Mouse (Mus musculus) forebrain, postnatal 0 days (tissue): ENCODE results near the gene Mrs2. TPM values are rescaled to one million over a fixed set of nuclear protein-coding genes. Genes with fewer than 3 reads are reported as not detected.

Experiments used
- ATAC-seq: fragments of 200-750 bp; cut with Nextera tagmentation; 2 replicates; pipeline ENCODE4 v1.8.0; 2017; ENCODE audit warnings: mild to moderate bottlenecking, moderate library complexity
- DNase-seq: peaks from one replicate; pipeline ENCODE4 v3.0.0-alpha.2; 2015
- H3K27ac ChIP-seq: fragments of 300-500 bp; sonication (generic); 2 replicates; pipeline ENCODE4 v1.5.1; 2014; ENCODE audit warnings: low read depth, mild to moderate bottlenecking, antibody characterized with exemption, low read length, moderate library complexity, mixed read lengths
- H3K27me3 ChIP-seq: fragments of 300-500 bp; sonication (generic); 2 replicates; pipeline ENCODE4 v1.6.1; 2014; ENCODE audit warnings: mild to moderate bottlenecking, low read length, mixed read lengths; ENCODE audit not compliant: insufficient read depth
- H3K36me3 ChIP-seq: fragments of 300-500 bp; sonication (generic); 2 replicates; pipeline ENCODE4 v1.6.1; 2014; ENCODE audit warnings: mild to moderate bottlenecking, moderate library complexity; ENCODE audit not compliant: insufficient read depth
- H3K4me1 ChIP-seq: fragments of 300-500 bp; sonication (generic); 2 replicates; pipeline ENCODE4 v1.6.1; 2014; ENCODE audit warnings: antibody characterized with exemption; ENCODE audit not compliant: insufficient read depth
- H3K4me2 ChIP-seq: fragments of 300-500 bp; sonication (generic); 2 replicates; pipeline ENCODE4 v1.6.1; 2014; ENCODE audit warnings: low read depth, mild to moderate bottlenecking, moderate library complexity
- H3K4me3 ChIP-seq: fragments of 300-500 bp; sonication (generic); 2 replicates; pipeline ENCODE4 v1.5.1; 2014; ENCODE audit warnings: low read depth, low read length, mixed read lengths
- H3K9ac ChIP-seq: fragments of 300-500 bp; sonication (generic); 2 replicates; pipeline ENCODE4 v1.6.1; 2014; ENCODE audit warnings: mild to moderate bottlenecking
- H3K9me3 ChIP-seq: fragments of 300-500 bp; sonication (generic); 2 replicates; pipeline ENCODE4 v1.6.1; 2016; ENCODE audit warnings: low read length
- CTCF ChIP-seq: sonication (generic); IDR thresholded peaks from 2 replicates; pipeline ENCODE4 v1.5.1; 2016; ENCODE audit warnings: antibody characterized with exemption, control low read depth, low read depth
- WGBS: fragments of 180-500 bp; shearing (Covaris S2); extraction: QIAGEN DNeasy Blood & Tissue Kit; methylation state at CpG from one replicate; pipeline ENCODE4 v1.1.7; 2014; 5-methylcytosine and 5-hydroxymethylcytosine counted together
- polyA plus RNA-seq: library from polyadenylated mRNA; unstranded; fragments of >200 nt; fragmentation: Nextera tagmentation; extraction: Ambion mirVana; gene quantifications from 2 replicates; pipeline ENCODE4 v1.2.1, GENCODE M21; 2015
- total RNA-seq: library from RNA; depleted of rRNA; stranded (reverse); fragments of >200 nt; gene quantifications from 2 replicates; pipeline ENCODE4 v1.2.3, GENCODE M21; 2014; rRNA removed

Gene Mrs2
- total RNA-seq (31.9 and 37.0 TPM in 2 replicates), polyA plus RNA-seq (6.9 and 11.6 TPM in 2 replicates)

DNA sequence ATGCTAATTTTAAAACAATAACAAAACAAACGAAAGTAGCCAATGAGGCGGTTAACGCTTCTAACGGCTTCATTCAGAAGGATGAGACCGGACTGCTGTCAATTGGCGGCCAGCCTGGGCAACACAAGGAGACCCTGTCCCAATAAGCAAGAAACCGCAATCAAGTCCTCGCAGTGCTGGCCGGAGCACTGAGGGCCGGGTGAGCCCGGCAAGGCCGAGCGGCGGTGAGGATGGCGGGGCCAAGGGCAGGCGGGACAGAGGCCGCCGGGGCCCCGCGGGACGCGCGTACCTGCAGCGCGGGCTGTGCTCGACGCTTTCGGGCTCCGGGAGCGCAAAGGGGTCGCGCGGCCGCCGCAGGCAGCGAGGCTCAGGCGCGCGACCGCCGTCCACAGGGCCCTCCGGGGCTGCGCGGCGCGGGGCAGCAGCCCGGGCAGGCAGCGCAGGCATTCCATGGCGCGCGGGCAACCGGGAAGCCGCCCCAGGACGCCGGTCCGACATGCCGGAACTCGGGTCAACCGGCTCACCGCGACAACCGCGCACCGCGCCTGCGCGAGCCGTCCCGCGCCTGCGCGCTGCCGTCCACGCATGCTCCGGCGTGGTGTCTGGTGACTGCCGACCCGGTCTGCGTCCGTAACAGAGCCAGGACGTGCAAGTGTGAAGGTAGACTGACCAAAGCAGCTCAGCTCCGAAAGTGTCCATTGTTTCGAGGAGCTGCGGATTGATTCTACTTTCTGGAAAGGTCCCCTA is at the start of gene Mrs2:
Gene Mrs2, minus strand, starts transcription at position 587 of the 747 bp plus-strand sequence.
- Histone ChIP-seq H3K36me3 (0 out of 2 replicates have a peak, but pooled peaks cover 4% of the 10 kb centered on the region), H3K4me3 (peak within 1 kb of the TSS; percentile 90), H3K4me2 (peak within 1 kb of the TSS; percentile 87), H3K9ac (peak within 1 kb of the TSS; percentile 79), H3K4me1 (peaks cover 15% of the 10 kb centered on the region), H3K9me3 (no peaks in the 10 kb centered on the region), H3K27me3 (no peaks in the 10 kb centered on the region), H3K27ac (peak within 1 kb of the TSS; percentile 71)
- WGBS: 3% methylated on average over 81 of the region's 84 CpGs
- ATAC-seq: peak; percentile 95
- peak; percentile 92 for DNase-seq
- no peak for TF ChIP-seq CTCF

DNA sequence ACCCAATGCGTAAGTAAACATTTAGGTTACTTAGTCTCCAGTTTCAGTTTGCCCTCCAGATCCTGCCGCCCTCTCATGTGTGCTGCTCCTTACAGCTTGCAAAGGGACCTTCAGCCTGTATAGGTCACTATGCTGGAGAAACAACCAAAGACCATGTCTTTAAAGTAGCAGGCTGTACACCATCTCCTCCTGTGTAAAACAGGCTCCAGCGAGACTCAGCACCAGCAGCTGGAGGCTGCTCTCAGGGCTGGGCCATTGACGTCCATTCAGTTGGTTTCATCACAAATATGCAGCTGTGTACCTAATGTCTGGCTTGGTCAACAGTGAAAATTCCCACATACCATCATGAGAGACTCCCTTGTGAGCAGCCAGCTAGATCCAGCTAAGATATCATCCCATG is 49.6 kb upstream of the Mrs2 start:
- no peak for TF ChIP-seq CTCF
- Histone ChIP-seq H3K9ac (no peak overlapping the region), H3K4me1 (no peaks in the 10 kb centered on the region), H3K27ac (no peak overlapping the region), H3K36me3 (no peaks in the 10 kb centered on the region), H3K27me3 (no peaks in the 10 kb centered on the region), H3K4me3 (no peak overlapping the region), H3K9me3 (no peaks in the 10 kb centered on the region), H3K4me2 (no peak overlapping the region)
- DNase-seq: no peak
- ATAC-seq: no peak
- WGBS: 88% methylated on average over 4 of the region's 4 CpGs

DNA sequence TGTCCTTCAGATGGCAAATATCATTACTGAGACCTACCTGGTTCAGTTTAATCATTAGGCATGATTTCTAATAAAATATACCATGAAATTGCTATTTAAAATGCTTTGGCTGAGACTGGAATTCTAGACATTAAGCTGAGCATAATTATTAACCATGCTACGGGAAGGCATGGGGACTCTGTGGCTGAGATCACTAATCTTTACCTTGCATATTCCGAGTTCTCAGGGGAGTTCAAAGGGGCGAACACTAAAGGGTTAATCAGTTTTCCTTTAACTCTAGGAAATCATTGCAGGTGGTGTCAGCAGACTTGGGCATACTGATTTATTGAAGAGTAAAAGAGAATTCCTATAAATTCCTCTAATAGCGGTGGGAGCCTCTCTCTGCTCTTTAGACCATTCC is 47.0 kb upstream of the Mrs2 start:
- H3K9ac ChIP-seq: no peak overlapping the region
- ATAC-seq (no peak), DNase-seq (no peak)
- no peak overlapping the region for H3K4me3 ChIP-seq
- H3K27ac ChIP-seq: no peak overlapping the region
- no peaks in the 10 kb centered on the region for H3K27me3 ChIP-seq
- H3K4me2 ChIP-seq: no peak overlapping the region
- no peaks in the 10 kb centered on the region for H3K36me3 ChIP-seq
- no peak for TF ChIP-seq CTCF
- WGBS: 91% methylated on average over 4 of the region's 4 CpGs
- no peaks in the 10 kb centered on the region for H3K9me3 ChIP-seq
- no peaks in the 10 kb centered on the region for H3K4me1 ChIP-seq

- no peaks in the 10 kb centered on the region for H3K27me3 ChIP-seq
- no peaks in the 10 kb centered on the region for H3K36me3 ChIP-seq
- no peak for TF ChIP-seq CTCF
- no peaks in the 10 kb centered on the region for H3K9me3 ChIP-seq
- H3K27ac ChIP-seq: no peak overlapping the region
- H3K4me2 ChIP-seq: no peak overlapping the region
- 100% methylated on average over 2 of the region's 2 CpGs for WGBS
- ATAC-seq (no peak), DNase-seq (no peak)
- H3K4me3 ChIP-seq: no peak overlapping the region
- H3K4me1 ChIP-seq: no peaks in the 10 kb centered on the region
- no peak overlapping the region for H3K9ac ChIP-seq
These were observed 46.5 kb upstream of the Mrs2 start for GRCm38 (mm10) chr13:25066659-25067058.

DNA sequence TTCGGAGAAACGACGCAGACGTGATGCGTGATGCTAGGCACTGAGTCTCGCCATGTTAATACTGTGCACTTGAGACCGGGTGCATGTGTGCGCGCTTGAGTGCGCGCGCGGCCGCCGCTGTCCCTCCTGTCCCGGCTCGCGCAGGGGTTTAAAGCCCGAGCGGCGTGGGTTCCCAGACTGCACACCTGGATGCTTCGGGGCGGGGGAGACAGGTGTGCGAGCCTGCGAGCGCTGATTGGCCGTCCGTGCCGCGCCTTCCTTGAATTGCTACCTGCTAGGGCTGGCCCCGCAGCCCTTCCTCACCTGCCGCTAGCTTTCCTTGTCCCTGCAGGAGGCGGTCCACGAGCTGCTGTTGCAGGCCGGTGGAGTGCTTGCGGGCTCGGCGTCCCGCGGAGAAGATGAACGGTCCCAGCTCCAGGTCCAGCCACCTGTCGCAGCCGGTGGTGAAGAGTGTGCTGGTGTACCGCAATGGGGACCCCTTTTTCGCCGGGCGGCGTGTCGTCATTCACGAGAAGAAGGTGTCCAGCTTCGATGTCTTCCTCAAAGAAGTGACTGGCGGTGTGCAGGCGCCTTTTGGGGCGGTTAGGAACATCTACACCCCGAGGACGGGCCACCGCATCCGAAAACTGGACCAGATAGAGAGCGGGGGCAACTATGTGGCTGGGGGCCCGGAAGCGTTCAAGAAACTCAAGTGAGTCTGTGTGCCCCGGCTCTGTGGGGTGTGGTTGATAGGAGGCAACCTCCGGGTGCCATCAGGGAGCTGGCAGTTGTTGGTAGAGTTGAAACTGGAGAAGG is 35.9 kb upstream of the Mrs2 start, which contains the start of gene Dcdc2a:
Gene Dcdc2a, plus strand, starts transcription at position 132 of the 795 bp plus-strand sequence.
- peaks cover 4% of the 10 kb centered on the region; the same call in 1 of the 2 replicates for H3K27me3 ChIP-seq
- H3K36me3 ChIP-seq: no peaks in the 10 kb centered on the region
- peak within 1 kb of the TSS; percentile 44 for H3K9ac ChIP-seq
- H3K4me3 ChIP-seq: peak within 1 kb of the TSS; percentile 56
- 4% methylated on average over 63 of the region's 63 CpGs for WGBS
- H3K27ac ChIP-seq: no peak within 1 kb of the TSS
- no peak for TF ChIP-seq CTCF
- DNase-seq (peak; percentile 4), ATAC-seq (peak; percentile 71)
- H3K4me1 ChIP-seq: no peaks in the 10 kb centered on the region
- H3K4me2 ChIP-seq: peak within 1 kb of the TSS; percentile 98
- no peaks in the 10 kb centered on the region for H3K9me3 ChIP-seq

GRCm38 (mm10) chr13:25055111-25055554 is 35.0 kb upstream of the Mrs2 start:
- no peaks in the 10 kb centered on the region for H3K36me3 ChIP-seq
- peak overlapping the region; percentile 56 for H3K4me3 ChIP-seq
- H3K9ac ChIP-seq: peak overlapping the region; percentile 44
- DNase-seq (peak; percentile 84), ATAC-seq (peak; percentile 94)
- no peak overlapping the region for H3K27ac ChIP-seq
- H3K4me2 ChIP-seq: peak overlapping the region; percentile 98
- H3K27me3 ChIP-seq: peaks cover 4% of the 10 kb centered on the region; the same call in 1 of the 2 replicates
- peak; percentile 46; the same call in 1 of the 2 replicates for TF ChIP-seq CTCF
- 1% methylated on average over 35 of the region's 35 CpGs for WGBS
- no peaks in the 10 kb centered on the region for H3K4me1 ChIP-seq
- H3K9me3 ChIP-seq: no peaks in the 10 kb centered on the region
